Mouse (Mus musculus) 3134 (cell line): ENCODE measurements at regions not wholly inside any gene's neighbourhood (a gene's known extent, or its start where the extent isn't known, plus 50 kb on each side); places are given as distances from the start of the nearest gene placed in this dataset.
A peak's percentile ranks its signal among the peaks of the same experiment; 100 is the strongest.

Source experiments
- DNase-seq: peaks from one replicate; pipeline ENCODE4 v3.0.0-alpha.2; 2011; ENCODE audit warnings: low spot score; ENCODE audit not compliant: insufficient read length; ENCODE audit errors: extremely low read depth

DNA sequence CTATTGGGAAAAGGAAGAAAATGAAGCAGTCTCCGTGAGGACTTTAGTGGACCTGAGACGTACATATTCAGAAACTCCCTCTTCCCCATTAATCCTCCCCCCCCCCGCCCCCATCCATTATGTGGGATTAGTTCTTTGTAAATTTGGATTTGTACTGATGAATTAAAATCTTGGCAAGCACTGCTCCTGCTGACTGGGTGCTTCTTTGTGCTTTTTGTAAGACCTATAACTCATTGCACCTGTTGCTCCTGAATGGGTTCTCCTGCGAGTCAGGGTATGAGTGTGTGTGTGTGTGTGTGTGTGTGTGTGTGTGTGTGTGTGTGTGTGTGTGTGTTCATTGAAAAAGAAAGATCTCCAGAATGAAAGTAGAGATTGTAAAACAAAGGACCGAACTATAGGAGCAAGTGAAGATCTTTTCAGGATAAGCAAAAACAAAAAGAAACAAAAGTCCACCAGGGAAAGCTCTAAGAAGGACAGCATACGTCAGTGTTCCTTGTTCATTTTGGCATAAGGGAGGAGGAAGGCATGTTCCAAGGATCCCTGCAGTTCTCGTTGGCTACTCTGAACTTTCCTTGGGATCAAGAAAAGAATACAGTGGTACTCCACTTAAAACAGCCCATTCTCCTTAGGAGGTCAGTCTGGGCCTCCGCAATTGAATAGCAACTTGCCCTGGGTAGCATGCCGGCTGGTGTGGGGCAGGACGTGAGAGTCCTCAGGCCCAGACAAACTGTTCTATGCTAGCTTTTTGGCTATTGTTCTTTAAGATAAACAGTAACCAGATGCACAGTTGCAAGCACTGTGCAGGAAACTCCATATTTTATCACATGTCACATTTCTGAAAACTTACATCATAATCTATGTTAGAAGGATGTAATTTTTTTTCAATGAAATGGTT is 131.9 kb upstream of the Zfp462 start:
- no peak for DNase-seq

DNA sequence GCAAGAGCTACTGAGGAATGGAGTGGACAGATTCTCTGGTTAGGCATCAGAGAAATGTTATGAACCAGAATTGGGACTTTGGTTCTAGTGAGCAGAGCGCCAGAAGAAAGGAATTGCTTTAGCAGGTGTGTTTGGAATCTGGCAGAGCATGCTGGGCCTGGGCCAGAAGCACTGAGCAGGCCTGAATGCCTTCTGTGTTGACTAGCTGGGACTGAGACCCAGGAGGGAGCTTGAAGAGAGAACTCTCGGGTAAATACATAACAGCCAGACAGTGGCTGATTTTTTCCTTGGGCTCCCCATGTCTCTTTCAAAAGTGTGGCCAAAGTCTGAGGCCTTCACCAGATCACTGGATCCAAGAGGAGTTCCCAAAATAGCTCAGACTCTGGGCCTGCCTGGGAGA is 107.5 kb upstream of the Zfp462 start:
- no peak for DNase-seq

DNA sequence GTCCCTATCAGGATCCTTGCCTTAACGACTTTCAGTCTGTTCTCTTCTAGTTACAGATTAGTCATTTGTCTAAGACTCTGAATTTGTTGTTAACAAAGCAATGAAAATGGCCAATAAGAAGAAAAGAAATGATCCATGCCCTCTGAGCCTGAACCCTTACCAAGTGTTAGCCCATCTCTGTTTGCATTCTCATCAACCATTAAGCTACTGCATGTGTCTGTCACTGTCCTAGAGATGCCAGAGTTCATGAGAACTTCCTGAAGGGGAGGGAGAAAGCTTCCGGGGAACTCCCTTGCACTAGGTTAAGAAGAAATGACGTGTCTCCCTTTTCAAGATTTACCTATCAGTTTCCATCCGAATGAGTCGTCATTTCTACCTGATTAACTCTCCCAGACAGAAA is 106.7 kb upstream of the Zfp462 start:
- no peak for DNase-seq

DNA sequence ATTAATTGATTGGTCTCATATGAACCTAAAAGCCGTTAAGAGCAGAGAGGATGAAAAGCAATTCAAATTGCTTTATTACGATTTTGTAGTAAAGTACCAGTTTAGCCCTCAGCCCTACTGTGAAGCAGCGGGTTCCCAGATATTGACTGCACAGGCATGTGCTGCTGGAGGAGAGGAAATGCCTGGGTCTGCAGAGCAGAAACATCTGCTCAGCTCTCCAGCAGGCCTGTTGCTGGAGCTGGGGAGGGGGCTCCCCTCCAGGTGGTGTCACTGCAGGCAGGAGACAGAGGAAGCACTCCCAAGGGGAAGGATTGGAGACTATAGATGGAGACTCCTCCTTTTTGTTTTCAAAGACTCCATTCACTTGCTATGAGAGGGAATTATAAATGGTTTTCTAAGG is 106.1 kb upstream of the Zfp462 start:
- DNase-seq: no peak

DNA sequence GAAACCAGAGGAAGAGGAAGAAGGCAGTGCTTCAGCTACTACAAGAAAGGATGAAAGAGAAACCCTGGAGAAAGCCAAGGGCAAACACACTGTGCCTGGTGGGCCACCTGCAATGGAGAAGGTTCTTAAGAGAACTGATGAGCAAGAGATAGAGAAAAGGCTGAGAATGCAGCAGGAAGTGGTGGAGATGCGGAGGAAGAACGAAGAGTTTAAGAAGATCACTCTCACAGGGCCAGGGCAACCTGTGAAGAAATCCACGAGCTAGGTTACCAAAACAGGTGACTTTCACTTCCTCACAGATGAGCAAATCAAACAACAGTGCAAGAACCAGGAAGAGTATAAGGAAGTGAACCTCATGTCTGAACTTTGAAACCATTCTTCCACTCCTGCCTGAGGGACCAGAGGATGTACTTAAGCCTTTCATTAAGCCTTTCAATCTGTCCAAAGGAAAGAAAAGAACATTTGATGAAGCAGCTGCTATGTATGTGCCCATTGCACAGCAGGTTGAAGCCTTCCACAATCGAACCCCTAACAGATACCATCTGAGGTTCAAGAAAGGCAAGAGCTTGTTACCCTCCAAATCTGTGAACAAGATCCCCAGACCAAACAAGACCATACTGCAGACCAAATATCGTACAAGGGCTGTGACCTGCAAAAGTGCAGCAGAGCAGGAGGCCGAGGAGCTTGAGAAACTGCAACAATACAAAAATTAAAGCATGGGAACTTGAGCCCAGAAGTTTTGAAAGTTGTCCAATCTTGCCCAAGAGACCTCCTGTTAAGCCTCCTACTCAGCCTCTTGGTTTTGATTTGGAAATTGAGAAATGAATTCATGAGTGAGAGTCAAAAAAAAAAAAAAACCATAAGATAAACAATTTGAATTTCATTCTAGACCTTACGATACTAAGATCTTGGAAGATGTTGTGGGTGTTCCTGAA is 91.6 kb upstream of the Zfp462 start:
- DNase-seq: no peak

DNA sequence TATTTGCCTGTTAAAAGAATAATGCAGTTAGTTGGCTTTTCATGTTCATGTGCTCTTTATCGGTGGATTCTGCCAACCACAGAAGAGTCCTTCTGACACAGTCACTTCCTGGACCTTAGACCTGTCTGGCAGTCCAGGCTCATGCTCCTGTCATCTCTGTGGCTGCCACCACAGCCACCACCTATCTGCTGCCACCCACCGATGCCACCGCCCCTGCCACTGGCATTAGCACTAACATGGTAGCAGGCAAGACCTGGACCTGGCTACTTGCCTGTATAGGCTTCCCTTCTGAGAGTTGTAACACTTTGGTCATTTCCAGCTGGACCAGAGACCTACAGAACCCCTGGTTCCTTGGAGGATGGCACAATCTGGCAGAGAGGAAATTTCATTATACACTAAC is 86.2 kb upstream of the Zfp462 start:
- DNase-seq: no peak

DNA sequence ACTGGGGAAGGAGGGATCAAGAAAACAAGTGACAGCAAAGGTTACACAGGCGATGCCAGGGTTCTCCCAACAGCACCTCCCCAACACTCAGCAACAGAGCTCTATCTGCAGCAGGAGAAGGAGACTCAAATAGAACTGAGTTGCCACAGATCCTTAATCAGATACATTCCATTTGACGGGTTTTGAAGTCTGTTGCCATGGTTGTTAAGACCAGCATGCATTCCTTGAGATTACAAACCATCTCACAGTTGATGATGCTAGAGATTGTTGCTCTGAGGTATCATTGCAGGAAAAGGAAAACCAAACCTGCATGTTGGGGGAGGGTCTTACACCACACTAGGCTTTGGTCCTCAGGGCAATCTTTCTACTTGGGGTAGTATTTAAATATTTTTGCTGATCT is 78.8 kb upstream of the Zfp462 start:
- no peak for DNase-seq

DNA sequence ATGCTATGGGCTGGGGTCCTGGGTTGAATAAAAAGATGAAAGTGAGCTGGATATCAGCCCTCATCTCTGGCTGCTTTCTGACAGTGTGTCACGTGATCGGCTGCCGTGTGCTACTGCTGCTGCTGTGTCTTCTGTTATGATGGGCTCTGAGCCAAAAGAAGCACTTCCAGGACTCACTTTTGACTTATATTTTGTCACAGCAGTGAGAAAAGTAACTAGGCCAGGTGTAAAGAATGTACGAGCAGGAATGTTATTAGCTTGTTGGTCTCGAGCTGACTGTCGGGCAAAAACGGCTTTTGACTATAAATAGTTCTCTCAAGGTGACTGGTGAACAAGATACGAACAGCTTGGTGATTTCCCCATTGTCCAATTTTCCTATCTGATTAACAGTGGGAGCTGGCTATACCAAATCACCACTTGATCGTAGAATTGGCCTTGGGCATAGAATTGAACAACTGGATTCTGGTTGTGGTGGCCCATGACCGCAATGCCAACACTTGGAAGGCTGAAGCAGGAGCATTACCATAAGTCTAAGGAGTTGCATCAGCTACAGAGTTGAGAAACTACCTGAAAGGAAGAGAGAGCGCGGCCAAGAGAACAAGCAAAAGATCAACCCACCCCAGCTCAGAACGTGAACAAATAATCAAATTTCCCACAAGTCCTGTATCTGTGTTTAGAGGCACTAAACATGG is 70.6 kb upstream of the Zfp462 start:
- no peak for DNase-seq

DNA sequence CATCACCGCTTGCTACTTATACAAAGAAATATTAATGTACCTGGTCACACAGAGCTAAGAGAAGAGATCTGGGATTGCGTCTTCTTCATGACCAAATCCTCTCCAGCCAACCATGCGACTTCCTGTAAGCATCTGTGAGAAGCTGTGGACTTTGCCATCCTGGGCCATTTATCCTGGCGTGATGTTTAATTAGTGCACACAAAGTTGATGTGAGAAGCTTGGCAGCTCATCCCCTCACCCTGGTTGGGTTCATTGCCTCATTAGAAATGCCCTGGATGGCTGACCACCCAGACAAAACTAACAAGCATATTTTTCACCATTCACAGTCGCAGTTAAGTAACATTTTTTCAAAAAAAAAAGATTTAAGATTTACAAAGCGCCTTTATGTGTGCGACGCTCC is 69.3 kb upstream of the Zfp462 start:
- no peak for DNase-seq

DNA sequence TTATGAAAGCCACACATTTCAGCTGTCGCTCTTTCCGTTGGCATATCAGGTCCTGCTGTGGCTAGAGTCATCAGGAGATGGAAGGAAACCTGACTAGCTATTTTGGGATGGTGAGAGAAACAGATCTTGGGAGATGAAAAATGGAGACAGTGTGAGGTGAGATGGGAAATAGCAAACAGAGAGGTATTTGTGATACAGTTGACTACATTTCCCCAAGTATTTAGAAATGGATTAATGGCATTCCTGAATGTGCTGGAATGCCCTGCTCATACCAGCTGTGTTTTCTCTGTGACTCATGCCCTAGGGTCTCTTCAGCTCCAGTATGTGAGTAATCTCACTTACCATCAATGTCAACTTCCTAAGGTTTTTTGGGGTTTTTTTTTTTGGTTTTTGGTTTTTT is 67.5 kb upstream of the Zfp462 start:
- peak; percentile 63 for DNase-seq

DNA sequence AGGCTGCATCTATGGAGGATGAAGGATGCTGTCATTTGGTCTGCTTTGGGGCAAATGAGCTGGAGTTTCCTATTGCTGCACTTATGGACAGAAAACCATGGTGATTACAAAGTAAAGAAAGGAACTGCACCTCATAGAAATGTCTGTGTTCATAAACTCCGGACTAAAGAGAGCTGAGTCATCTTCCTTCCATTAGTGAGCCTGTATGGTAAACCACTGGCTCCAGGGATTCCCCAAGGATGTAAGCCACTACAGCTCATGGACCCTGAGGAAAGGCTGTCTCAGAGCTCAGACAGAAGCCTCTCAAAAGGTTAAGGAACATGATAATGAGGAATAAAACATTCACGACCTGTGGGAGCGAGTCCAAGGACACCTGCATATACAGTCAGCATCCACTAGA is 66.3 kb upstream of the Zfp462 start:
- DNase-seq: peak; percentile 51

DNA sequence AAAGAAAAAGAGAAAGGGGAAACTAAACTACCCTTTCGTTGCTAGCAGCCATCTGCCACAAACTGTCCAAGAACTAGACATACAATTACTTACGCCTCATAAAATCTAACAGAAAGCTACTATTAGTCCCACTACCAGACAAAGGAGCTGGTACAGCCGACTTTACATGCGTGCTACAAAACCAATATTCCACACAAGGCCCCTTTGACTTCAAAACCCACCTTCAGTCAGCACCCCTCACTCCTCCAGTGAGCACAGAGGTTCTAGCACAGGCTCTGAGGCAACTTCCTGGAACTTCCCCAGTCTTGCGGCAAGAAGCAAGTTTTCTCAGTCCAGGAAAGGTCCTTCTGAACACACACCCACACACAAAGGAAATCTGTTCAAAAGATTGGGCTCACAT is 51.6 kb upstream of the Zfp462 start:
- DNase-seq: no peak
